Mouse (Mus musculus) macrophage (primary cell): ENCODE results near the gene Golga5. TPM values are rescaled to one million over a fixed set of nuclear protein-coding genes. Genes with fewer than 3 reads are reported as not detected.

Experiments
- polyA plus RNA-seq: library from polyadenylated mRNA; stranded (reverse); fragments of 250-400 nt; gene quantifications from 3 replicates; pipeline ENCODE4 v1.2.4, GENCODE M21; 2018; ENCODE audit warnings: inconsistent platforms

Gene Golga5
- polyA plus RNA-seq, 1 experiment from 2014 or later, result 40.8 TPM

Other genes with a start within 250 kb of the Golga5 start
- 10.7 to 30.3 TPM (median 26.2 TPM) in 3 replicates for gene Rin3, start 186.1 kb upstream of the Golga5 start, polyA plus RNA-seq
- 1,992 to 3,134 TPM (median 2,166 TPM) in 3 replicates for gene Lgmn, start 29.3 kb upstream of the Golga5 start, polyA plus RNA-seq
- gene Chga, start 85.8 kb downstream of the Golga5 start, polyA plus RNA-seq, result not detected in 3 replicates
- gene Itpk1, start 235.8 kb downstream of the Golga5 start, polyA plus RNA-seq, result 10.4 to 13.5 TPM (median 12.1 TPM) in 3 replicates